Mouse (Mus musculus): ENCODE results near the gene Fam213a.

The Fam213a gene

DNA sequence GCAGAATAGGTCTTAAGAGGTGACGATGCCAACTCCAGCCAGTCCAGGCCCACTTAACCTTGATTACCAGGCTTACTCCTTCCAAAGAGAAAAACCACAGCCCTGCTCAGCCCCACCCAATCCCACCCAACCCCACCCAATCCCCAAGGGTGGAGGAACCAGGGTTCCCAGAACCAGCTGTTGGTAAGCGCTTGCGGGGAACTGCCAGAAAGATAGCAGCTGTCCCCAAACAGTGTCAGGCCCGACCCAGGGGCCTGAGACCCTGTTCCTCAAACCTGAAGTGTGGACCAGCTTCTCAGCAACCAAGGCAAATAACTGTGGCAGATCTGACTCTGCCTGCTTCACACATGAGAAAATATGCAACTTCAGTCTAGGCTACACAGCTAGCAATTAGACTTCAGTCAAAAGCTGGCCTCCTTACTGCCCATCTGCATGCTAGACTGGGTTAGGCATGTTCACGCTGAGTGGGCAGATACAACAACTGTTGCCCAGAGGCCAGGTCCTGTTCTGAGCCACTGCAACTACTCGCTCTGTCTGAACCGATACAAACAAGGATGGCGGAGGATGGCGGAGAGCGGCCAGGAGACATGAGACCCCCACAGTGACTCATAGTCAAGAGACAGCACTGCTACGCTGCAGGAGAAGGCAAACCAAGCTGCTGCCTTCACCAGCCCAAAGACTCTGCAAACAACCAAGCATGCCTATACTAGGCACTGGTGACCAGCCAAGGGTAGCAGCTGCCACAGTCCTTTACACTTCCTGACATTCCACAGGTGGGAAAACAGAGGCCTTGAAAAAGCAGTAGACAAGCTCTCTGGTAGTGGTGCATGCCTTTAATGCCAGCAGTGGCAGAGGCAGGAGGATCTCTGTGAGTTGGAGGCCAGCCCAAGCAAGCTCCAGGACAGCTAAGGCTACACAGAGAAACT is 51.0 kb downstream of the Fam213a start:
- DNase-seq (ENCODE audit: low spot score), result no peak

DNA sequence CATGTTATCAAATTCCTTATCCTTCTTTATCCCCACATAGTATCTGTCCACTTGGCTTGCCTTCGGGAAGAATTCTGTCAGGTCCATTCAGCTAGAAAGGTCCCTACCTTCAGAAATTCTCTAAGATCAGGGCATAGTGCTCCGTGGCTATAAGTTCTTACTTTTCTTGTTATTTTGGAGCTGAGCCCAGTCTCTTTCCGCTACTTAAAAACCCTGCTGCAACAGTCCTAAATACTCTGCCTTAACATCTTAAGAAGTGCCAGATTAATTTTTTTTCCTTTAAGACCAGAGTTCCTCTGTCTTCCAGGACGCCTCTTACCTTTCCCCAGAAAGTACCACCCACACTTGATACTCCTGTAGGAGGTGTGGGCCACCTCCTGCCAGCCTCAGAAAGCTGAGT is 53.4 kb downstream of the Fam213a start:
- no peak for DNase-seq (ENCODE audit: low spot score)

DNA sequence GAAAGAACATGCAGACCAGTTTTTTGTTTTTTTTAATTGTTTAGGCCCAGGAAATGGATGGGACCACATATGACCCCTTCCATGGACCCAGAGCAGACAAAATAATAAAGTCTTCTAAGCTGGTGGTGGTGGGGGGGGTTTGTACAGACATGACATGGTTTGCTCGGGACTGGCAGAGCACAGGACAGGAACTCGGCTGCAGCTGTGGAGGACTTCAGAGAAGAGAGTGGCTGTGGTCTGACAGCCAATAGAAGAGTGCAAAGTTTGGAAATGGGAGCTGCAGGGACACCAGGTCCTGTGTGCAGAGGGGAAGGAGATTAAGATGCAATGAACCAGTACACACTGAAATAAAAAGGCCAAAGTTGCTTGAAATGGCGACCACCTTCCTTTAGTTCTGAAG is 54.0 kb downstream of the Fam213a start:
- no peak for DNase-seq (ENCODE audit: low spot score)

DNA sequence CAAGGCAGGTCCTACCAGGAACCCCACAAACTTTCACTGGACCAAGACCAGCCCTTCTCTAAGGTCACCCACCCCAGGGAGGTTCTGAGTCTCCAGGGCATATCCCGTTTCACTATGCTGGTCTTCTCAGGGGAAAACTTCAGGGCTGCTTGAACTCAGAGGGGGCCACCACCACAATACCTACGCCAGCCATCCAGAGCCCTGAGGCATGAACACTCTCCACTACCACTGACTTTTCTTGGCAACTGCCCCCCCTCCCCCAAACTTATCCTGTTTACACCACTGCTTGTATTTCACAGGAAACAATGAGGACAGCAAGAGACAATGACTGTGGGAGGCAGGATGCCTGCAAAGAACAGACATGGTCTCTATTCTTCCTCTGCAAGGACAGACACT is 54.6 kb downstream of the Fam213a start:
- no peak for DNase-seq (ENCODE audit: low spot score)

DNA sequence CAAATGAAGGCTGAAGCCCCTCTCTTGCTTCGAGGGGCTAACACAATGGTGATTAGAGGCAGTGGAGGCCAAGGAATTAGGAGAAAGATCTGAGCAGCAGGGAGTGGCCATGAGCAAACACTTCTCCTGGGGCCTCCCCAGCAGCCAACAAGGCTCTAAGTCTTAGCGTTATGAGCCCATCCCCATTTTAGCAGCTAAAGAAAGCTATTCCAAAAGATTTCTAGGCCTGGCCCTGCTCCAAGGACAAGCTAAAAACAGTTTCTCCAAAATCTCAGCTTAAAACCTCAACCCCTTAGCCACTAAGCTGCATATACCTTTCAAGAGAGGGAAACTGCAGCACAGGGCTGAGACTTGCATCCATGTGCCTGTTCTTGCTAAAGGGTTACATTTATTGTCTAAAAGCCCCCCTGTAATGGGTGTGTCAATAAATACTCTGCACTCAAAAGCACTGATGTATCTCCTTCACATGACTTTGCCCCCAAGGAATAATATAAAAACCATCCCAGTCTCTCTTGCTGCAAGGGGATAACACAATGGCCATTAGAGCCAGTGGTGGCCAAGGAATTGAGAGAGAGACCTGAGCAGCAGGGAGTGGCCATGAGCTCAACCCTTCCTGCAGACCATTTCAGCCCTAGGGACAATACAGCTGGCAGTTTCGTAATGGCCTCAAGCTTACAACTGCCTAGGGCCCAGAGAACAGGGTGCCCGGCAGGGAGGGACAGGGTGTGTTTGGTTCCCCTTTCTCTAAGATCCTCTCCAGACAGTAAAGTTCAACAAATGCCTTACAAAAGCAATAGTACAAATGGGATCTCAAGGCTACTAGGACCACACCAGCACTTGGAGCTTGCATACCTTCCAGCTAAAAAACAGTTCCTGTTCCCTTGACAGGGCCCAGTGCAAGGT is 55.3 kb downstream of the Fam213a start:
- no peak for DNase-seq (ENCODE audit: low spot score)

DNA sequence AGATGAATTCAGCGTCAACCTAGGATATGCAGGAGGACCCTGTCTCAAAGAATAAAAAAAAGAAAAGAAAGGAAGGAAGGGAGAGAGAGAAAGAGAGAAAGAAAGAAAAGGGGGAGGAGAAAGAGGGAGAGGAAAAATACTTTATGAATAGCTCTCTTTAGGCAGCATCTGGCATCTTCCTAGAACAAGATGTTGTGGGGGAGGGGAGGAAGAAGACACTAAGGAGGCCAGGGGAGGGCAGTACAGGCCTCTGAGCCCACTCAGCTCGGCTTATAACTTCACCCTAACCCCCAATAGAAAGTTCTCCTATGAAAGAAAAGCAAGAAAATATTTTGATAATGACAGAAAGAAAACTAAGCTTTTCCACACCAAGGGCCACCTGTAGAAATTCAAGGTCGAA is 56.0 kb downstream of the Fam213a start:
- DNase-seq (ENCODE audit: low spot score), result no peak

DNA sequence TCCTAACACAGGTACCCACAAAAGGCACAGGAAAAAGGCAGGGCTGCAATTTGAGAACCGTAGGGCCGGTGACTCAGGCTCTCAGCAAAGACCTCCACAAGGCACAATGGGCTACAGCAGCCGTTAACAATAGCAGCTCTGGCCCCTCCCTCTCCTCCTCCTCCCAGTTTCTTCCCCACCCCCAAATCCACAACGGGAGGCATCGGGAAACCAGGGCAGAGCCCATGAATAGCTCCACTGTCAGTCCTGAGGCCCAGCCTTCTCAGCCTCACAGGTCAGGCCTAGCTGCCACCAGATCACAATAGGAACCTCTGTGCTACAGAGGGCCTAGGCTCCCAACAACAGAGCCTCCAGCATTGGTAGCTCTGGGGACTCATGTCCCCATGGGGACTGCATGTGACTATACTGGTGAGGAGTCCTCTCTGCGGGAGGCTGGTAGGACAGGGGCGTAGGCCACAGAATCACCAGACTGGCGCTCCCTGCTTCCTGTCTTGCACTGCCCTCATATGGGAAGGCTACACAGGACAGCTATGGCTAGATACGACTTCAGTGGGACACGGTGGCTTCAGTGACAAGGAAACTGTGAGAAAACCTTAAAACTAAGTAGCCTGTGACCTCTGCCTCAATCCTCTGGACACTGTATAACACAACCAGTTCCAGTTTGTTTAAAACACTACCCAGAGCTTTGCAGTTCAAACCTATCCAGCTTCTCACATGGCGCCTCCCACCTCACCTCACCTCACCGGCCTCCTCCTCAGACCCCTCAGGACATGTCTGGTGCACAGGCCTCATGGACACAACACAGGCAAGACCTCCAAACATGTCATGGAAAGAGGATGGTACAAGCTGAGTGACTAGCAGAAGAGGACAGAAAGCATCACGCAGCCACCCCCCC is 57.1 kb downstream of the Fam213a start:
- DNase-seq (ENCODE audit: low spot score), result no peak

DNA sequence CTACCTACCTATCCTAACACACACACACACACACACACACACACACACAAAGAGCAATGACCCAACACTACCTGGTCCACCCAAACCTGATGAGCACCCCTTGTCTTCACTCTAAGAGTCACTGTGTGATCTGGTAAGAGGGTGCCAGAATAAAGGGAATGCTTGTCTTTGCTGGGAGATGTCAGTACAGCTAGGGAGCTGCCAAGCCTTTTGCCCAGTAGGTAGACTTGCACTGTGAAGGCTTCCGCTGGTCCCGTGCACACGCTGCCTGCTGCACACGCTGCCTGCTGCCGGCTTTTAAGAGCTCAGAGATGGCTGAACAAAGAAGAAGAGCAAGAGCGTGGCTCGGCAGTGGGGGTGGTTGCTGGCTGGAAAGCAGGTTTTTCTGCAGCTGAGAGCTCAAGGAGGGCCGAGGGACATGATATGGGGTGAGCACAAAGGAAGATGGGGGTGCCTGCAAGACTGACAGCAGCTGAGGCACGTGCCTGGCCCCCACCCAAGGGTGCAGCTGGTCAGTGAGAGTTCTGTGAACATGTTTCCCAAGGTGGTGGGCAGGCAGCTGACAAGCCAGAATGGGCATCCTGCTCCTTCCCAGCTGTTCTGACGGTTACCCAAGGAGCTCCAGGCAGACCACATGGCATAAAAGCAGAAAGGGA is 57.9 kb downstream of the Fam213a start:
- DNase-seq (ENCODE audit: low spot score), result no peak

DNA sequence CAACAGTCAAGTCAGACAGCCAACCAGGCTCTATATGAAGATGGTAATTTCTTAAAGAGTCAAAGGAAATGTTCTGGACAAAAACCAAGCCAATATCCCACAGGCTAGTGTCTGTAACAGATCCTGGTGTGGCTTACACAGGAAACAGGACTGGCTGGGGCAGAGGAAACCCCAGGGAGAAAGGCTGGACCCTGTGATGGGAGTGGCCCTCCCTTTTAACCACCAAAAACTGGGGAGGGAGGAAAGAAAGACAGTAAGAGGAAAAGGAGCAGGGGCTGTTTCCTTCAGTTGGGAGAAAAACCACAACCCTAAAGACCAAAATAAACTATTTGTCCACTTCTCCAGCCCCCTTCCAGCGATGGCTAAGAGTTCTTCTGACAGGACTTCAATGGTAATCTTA is 58.4 kb downstream of the Fam213a start:
- DNase-seq (ENCODE audit: low spot score), result no peak

DNA sequence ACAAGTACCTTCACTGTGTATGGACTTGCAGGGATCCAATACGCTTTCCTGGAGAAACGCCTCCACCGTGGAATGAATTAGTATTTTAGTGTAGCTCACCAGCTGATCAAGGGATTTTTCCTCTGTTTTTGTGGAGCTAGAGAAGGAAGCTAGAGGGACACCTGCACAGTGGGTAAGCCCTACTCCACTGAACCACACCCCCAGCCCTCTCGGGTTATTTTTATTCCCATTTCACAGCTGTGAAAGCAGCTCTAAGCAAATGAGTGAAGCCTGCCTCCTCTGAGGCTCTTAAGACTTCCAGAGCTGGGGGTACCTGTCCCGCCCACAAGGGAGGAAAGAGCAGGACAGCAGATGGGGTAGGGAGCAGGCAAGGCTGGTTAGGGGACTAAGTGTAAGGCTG is 60.2 kb downstream of the Fam213a start:
- DNase-seq (ENCODE audit: low spot score), result no peak

DNA sequence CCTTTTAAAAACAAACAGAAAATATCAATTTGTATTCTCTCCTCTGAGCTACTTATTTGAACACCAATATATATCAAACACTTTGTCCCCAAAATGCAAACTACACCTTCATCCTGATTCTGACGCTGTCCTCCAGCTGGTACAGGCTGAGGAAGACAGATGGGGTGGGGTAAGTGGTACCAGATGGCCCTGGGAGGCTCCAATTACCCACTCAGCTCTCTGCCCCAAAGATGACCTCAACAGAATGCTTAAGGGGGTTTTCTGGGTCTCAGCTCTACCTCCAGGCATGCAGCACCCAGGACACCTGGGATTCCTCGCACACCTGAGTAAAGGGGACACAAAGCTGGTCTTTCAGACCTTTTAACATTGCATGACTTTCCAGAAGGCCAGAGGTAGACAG is 60.9 kb downstream of the Fam213a start:
- DNase-seq (ENCODE audit: low spot score), result no peak

DNA sequence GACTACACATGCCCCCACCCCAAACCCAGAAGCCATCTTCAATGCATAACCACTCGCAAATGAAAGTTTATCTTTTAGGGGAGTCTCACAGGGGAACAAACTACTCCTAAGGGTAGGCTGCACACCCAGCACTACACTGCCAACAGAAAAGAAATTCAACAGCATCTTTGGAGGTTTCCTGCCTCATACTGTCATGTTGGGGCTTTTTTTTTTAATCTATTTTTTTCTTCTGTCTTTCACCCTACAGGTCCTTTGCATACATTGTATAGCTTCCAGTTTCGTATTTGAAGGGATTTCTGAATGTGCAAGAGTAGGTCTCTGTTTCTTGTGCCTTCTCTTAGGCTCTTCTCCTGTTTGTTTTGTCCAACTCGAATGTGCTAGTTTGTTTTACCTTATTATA is 61.3 kb downstream of the Fam213a start:
- no peak for DNase-seq (ENCODE audit: low spot score)

DNA sequence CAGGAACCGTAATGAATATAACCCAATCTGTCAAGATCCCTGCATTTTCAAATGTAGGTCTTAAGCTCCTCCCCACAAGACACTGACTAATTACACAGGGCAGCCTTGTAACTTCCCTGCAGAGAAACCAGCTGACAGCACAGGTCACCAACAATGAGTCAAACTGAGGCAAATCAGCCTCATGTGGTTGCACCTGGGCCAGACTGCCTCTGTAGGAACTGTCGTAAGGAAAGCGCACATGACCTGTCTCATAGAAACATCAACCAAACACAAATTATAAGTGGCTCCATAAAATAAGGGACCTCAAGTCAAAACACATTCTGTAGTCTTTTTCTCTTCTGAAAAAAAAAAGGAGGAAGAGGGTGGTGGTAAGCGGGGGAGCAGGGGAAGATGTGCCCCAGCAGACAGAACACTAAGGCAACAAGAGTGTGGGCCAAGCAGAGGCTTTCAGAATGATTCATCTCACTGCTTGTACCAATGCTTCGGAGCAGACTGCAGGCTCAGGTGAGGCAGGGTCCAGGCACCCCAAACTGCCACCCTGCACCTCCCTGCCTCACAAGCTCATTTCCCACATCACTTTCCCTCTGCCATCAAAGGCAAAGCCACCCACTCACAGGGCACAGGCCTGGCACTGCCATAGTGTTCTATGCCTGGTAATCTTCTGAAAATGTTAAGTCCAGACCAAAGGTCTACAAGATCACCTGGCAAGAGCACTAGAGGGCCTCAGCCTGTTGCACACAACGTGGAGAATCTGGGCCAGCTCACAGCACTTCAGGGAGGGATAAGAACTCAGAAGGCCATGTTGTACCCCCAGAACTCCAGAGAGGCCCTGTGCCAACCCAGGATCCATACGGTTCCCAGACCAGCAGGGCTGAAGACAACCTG is 63.6 kb downstream of the Fam213a start:
- no peak for DNase-seq (ENCODE audit: low spot score)

DNA sequence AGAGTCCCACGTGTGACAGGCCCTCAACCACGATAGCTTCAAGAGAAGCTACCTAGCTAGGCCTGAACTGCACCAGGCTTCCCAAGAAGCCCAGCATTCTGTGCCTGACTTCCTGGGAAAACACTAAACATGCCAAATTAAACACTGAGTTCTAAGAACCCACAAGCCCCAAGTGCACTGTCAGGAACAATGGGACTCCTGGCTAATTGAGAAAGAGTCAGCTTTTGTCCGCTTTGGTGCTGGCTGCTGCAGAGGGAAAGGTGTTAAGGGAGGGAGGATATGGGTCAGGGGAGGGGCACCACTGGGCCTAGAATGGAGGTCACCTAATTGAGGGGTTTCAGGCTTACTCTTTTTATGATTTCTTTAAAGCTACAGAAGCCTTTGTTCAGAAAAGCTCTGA is 64.5 kb downstream of the Fam213a start:
- no peak for DNase-seq (ENCODE audit: low spot score)

DNA sequence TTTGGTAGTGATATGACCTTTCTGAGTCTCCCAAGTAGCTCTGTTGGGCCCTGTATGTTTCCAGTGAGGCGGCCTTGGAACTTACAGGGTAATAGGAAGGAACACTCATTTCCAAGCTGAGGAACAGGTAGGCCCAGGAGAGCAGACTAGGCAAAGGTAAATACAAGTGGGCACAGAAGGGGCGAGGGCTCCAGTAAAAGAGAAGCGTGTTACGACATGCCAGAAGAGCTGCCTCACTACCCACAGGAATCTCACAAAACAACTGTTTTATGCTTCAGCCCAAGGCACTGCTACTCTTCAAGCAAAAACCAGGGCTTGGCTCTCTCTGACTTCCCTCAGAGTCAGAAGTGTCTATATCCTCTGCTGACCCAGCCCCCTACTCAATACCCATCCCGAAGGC is 65.1 kb downstream of the Fam213a start:
- no peak for DNase-seq (ENCODE audit: low spot score)

DNA sequence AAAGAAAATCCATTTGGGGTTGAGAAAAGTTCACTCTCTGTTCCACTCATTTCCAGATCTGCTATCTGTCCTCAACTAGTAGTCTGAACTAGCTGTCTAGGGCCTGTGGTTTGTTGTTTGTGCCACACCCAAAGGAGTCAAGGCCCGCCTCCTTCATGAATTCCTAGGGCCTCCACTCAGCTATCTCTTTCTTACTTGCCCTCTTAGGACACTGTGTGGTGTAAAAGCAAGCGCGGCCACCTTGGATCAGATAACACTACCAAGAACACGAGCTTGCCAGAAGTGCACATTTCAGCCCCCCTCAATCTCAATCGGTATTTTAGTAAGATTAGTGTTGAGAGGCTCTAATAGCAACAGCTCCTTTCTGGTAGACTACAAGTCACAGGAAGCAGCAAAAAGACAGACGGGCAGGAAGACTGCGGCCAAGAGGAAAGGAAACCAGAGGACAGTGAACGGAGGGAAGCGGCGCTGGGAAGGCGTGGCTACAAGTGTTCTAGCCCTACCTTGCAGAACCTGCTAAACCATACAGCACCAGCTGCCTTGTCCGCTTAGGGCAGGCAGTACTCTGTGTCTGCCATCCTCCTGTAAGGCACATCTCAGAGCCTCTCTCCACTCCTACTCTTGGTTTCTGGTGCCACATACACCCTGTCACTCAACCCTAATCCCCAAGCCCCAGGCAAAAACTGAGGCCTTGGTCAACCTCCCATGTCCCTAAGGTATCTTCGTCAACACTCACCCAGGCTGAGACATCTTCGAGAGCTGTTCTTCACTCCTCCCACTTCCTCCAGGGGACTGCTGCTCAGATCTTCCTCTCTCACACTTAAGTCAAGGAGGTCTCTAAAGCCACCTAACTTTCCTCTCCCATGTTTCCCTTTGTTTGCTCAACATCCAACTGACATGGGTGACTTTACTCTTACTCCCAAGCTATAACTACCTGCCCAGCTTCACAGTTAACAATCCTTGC is 65.9 kb downstream of the Fam213a start:
- DNase-seq (ENCODE audit: low spot score), result no peak

DNA sequence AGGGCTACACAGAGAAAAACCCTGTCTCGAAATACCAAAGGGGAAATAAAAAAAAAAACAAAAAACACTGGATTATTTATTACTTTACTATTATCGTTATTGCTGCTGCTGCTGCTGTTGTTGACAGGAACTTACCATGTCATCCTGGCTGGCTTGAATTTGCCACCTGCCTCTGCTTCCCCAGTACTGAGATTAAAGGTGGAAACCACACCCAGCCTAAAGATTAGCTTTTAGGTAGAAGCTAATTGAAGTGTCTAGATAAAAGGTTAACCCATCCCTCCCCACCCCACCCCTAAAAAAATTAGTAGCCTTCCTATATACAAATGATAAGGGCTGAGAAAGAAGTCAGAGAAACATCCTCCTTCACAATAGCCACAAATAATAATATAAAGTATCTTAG is 69.8 kb downstream of the Fam213a start:
- DNase-seq (ENCODE audit: low spot score), result no peak

Measured in ovary, postnatal 14 days (tissue).